Mouse (Mus musculus): ENCODE measurements around the gene Mup5. TPM values are rescaled to one million over a fixed set of nuclear protein-coding genes. Genes with fewer than 3 reads are reported as not detected.
"Not testable (repeated sequence)": the region's sequence is repeated elsewhere in the genome, so short reads cannot be mapped to it uniquely, and the experiment has no call there.

Mup5 gene
- polyA plus RNA-seq (2012; rRNA removed), result not detected in 2 replicates

DNA sequence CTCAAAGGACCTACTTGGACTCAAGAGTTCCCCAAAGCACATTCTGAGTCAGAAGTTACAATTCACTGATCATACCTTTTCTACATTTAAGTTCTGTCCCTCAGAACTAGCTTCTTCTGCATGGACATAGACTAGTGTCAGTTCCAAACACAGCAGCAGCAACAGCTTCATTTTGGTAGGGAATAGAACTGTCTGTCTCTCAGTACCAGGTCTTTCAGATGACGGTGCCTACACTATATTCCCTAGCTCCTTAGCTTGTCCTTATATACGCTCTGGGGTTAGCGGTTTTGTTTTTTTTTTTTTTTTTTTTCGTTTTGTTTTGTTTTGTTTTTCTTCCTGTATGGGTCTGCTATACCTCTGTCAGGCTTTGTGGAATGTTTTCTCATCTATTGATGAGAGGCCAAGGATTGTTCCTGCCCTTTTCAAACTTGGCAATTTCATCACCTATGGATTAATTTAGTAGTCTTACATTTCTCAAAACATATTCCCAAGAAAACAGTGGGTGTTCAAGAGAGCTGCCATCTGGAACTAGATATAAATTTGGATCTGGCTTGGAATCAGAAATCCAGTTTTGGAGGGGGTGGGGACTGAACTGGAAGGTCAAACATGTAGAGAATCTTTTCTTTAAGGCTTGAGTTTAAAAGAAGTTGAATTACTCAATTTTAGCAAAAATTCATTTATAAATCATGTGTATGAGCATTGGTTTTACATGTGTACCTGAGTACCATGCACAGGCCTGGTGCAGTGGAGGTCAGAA is at the start of gene Mup5:
TSS of gene Mup5 (minus strand) at position 282 of the 757 bp plus-strand sequence.
- DNase-seq (ENCODE audit: low spot score), result no peak

DNA sequence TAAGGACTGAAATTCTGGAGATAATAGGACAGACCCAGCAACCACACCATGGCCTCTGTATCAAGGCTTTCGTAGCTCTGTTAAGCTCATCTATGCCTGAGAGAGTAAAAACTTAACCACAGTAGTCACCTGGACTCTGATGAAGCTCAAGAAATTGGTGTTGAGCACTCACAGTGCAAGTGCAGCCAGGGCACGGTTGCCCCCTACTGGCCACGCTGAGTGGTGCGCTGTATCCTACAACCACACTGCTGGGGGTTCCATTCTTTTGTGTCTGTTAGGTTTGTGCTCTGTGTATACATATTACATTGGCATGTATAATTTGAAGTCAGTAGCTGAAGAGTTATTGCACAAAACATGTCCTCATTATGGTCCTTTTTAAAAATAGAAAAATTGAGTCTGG is 23.1 kb upstream of the Mup5 start:
- DNase-seq (ENCODE audit: low spot score), result no peak

DNA sequence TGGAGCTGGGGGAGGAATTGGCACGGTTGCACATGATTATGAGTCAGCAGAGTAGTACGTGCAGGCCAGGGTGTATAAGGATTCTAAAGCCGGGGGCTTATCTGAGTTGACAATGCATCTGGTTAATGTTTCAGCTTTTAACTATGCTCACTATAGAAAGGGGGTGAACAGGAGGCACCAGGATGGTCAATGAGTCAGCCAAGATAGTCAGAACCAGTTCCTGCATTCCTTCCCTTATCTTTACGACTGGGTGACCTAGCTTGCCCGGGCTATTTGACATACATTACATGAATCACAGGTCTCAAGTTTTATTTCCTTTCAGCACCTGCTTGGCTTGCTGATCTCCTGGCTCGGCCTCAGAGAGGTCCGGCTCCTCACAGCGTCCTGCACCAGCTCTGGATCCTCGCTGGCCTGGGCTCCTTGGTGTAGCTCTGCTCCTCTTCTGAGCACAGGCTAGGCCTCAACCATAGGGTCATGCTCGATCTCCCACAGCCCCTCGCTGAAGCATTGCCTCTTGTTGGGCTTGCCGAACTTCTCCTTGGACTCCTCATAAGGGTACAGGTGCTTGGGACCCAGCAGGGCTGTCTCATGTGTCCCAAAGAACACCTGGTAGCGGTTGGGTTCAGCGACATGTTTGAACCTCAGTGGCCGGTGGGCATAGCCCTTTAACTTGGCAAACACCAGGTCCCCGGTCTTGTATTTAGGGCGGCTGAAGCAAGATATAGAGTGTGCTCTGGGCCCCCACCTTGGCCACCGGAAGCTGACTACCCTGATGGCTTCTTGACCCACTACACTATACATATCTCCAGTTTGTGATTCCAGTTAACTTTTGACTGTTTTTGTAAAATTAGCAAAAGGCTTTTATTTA is 21.0 kb upstream of the Mup5 start:
- DNase-seq (ENCODE audit: low spot score), result peak; percentile 33

DNA sequence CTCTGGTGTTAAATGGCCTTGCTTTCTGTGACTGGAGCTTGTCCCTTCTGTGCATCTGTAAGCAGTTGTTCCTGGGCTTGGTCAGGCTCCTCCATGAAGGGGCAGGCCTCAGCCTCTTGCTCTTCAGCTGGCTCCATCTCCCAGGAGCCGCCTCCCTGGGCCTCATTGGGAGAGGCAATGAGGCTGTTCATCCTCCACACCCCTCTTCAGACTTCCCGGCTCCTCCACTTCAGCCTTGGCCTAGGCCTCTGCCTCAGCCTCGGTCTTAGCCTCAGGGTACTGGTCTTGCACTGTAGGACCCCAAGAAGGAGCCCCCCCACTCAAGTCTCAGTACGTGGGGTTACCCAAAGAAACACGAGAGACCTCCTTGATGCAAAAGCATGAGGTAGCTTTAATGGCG is 20.3 kb upstream of the Mup5 start:
- DNase-seq (ENCODE audit: low spot score), result peak; percentile 28

DNA sequence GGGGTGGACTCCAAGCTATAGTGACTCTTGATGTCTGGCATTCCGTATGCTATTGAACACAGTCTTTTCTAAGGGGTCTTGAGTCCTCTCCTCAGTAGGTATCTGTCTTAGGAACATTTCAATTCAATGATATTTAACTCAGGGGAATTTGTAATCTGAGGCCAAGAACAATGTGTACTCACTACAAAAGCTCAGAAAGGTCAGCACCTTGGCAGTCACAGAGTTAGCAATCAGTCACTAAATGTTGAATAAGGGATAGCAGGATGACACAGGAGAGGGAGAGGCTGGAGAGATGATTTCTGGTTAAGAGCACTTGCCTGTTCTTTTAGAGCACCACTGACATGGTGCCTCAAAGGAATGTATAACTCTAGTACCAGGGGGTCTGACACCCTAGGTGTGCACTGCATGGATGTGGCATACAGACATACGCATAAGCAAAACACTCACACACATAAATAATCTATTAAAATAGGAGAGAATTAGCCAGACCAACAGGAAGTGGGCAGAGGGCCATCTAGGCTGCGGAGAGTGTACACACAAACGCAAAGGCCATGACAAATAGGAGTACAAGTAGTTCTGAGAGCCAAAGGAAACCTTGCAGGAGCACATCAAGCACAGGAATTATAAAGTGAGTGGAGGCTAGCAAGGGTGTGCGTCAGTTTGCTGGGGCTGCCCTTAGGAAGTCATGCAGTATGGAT is 9.9 kb upstream of the Mup5 start:
- DNase-seq (ENCODE audit: low spot score), result no peak

DNA sequence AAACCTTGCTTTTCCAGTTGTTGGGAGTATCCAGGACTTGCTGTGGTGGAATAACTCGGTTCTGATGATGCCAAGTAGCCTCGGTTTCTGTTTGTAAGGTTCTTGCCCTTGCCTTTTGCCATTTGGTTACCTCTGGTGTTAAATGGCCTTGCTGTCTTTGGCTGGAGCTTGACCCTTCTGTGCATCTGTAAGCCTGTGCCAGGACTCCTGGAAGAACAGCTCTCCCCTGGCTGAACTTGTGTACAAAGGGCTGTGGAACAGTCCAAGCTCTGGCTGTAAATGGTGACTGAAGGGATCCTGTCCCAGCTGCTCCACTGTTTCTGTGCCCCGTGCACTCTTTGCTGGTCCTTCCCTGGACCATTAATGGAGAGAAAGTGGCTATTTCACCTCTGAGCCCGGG is 5.8 kb downstream of the Mup5 start:
- no peak for DNase-seq (ENCODE audit: low spot score)

DNA sequence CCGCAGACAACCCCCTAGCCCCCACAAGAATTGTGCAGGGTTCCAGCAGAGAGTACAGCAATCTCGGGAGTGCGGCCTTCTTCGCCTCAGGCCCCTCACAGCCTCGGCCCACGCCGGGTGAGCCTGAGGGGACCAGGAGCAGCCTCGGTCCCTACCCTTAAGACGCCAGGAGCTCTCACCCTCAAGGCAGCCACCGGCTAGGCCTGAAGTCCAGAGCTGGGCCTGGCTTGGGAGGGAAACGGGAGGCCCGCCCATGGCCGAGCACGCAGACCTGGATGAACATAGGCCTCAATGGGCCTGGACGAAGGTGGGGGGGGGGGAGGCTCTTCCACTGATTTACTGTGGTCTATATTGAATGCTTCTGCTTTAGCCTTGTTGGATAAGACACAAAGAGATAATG is 11.8 kb downstream of the Mup5 start:
- no peak for DNase-seq (ENCODE audit: low spot score)

DNA sequence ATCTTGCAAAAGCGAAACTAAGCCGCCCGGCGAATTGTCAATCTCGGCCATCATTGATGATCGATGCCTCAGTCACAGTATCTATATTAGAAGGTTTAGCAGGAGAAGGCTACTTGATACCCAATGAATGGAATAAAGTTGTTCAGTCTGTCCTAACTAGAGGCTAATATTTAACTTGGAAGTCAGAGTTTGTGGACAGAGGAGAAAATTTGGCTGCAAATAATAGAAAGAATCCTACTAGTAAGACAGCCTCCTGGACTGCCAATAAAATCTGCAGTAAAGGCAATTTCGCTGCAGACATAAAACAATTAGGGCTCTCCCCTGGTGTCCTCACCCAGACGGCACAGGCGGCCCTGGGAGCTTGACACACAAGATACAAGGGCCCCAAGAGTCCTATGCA is 12.5 kb downstream of the Mup5 start:
- not testable (repeated sequence) for DNase-seq (ENCODE audit: low spot score)

DNA sequence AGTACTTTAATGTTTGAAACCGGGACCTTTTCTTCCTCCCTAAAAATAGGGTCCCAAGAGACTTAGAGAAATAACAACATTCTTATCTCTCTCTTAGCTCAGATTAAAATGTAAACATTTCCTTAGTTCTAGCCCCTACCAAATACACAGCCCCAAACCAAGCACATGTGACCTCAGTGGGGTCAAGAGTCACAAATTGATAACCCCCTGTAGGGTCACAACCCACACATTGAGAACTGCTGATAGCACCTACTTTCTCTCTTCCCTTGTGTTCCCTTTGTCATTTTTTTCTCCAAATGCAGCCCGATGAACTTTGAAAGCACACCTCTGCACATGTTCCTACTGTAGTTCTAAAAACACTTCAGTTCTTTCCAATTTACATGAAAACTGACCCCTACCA is 19.4 kb downstream of the Mup5 start:
- DNase-seq (ENCODE audit: low spot score), result no peak

DNA sequence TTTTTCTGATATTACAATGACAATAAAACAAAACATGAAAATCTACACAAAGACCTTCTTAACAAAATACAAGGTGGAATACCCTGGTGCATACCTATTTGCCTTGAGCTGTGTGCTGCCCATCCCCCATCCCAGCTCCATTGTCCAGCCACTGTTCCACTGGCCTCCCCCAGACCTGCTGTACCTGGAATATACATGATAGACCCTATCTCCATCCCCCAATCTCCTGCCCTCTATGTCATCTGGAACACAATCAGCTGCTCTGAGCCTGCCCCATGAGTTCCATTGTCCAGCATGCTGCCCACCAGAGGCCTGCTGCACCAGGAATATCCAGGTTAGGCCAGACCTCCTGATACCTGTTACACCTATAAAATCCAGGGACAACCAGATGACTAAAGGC is 21.6 kb downstream of the Mup5 start:
- DNase-seq (ENCODE audit: low spot score), result no peak

DNA sequence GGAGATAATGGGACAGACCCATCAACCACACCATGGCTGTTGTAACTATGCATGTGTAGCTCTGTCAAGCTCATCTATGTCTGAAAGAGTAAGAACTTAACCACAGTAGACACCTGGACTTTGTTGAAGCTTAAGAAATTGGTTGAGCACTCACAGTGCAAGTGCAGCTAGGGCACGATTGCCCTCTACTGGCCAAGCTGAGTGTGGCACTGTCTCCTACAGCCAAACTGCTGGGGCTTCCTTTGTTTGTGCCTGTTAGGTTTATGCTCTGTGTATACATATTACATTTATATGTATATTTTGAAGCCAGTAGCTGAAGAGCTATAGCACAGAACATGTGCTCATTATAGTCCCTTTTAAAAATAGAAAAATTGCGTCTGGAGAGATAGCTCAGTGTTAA is 23.8 kb downstream of the Mup5 start:
- peak; percentile 34 for DNase-seq (ENCODE audit: low spot score)

DNA sequence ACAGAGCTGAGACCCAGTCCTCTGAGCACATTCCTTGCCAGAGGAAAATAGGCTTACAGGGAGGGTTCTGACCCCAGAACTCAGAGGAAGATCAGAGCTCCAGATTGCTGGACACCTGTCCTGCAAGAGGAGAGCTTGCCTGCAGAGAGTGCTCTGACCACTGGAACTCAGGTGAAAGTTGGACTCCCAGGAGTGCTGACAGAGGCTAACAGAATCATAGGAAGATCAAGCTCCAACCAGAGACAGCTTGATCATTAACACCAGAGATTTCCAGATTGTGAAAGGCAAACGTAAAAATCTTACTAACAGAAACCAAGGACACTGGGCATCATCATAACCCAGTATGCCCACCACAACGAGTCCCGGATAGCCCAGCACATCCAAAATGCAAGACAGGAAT is 26.1 kb downstream of the Mup5 start:
- DNase-seq (ENCODE audit: low spot score), result not testable (repeated sequence)

DNA sequence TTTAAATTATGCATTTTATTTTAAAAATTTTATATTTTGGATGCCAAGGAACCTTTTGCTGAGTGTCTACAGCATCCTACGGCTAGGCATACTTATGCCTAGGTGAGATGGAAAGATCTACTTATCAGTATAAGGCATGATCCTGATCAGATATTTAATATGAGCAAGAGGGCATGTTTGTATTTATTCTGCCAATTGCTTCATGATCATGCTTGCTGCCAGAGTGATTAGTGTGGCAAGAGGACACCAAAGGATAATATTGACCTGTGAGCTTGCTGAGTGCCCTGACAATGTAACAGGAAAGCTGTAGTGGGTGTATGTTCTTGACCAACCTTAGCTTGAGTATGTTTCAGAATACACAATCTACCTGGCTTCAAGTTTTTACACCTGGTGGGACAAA is 45.3 kb downstream of the Mup5 start:
- DNase-seq (ENCODE audit: low spot score), result not testable (repeated sequence)

DNA sequence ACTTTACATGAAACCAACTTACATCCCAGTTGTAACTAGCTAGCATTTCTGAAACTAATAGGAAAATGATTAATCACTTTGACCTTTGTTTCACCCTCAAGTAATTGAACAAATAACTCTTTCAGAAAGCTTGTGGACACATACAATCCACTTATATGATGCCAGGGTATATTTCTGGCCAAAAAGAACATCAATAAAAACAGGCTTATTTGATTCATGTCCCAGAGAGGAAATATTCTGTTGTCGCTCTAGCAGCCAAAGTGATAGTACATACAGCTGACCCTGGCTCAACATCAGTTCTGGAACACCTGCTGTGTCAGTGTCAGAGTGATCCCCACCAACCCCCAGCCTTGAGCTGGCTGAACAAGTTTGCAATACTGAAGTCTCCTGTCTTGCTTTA is 50.8 kb downstream of the Mup5 start:
- DNase-seq (ENCODE audit: low spot score), result not testable (repeated sequence)

DNA sequence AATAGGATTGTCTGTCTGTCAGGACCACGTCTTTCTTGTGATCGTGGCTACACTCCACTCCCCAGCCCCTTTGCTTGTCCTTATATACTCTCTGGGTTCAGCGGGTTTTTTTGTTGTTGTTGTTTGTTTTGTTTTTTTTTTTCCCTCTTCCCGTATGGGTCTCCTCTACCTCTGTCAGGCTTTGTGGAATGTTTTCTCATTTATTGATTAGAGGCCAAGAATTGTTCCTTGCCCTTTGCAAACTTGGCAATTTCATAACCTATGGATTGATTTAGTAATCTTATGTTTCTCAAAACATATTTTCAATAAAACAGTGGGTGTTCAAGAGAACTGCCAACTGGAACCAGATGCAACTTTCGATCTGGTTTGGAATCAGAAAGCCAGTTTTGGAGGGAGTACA is 52.9 kb downstream of the Mup5 start, which contains the start of gene Mup19:
TSS of gene Mup19 (minus strand) at position 101 of the 400 bp plus-strand sequence.
- DNase-seq (ENCODE audit: low spot score), result not testable (repeated sequence)

Other genes starting within 250 kb of the Mup5 start
- gene Mup17, start 239.4 kb downstream of the Mup5 start, polyA plus RNA-seq (2012; rRNA removed), result not detected in 2 replicates
- 0.15 TPM in 1 of 2 replicates, not detected in the other for gene Mup18, start 161.1 kb downstream of the Mup5 start, polyA plus RNA-seq (2012; rRNA removed)
- not detected in 2 replicates for gene Mup19, start 53.0 kb downstream of the Mup5 start, polyA plus RNA-seq (2012; rRNA removed)
- not detected in 2 replicates for gene Mup20, start 218.9 kb upstream of the Mup5 start, polyA plus RNA-seq (2012; rRNA removed)

Data from urinary bladder, adult 2 months (tissue).